Mouse (Mus musculus) CH12.LX (cell line): ENCODE results near the gene Baz2b. TPM values are rescaled to one million over a fixed set of nuclear protein-coding genes. Genes with fewer than 3 reads are reported as not detected.
A peak's percentile ranks its signal among the peaks of the same experiment; 100 is the strongest.

ENCODE experiments used
- DNase-seq: peaks from one replicate; pipeline ENCODE4 v3.0.0-alpha.2; 2013; ENCODE audit errors: extremely low read depth
- H3K27ac ChIP-seq: 2 replicates; pipeline ENCODE4 v1.5.1; 2012; ENCODE audit warnings: low read depth, mild to moderate bottlenecking, control low read depth, moderate library complexity; ENCODE audit not compliant: insufficient read depth
- H3K27me3 ChIP-seq: replicated peaks from 2 replicates; pipeline ENCODE3; 2012; ENCODE audit warnings: inconsistent platforms
- H3K36me3 ChIP-seq, 2 experiments: replicated peaks in 1 of 2; 2 replicates each; pipeline versions ENCODE3 to v1.6.1; 2012; ENCODE audit warnings: inconsistent platforms in 1 of 2, low read length in 1 of 2, mild to moderate bottlenecking in 1 of 2, mixed read lengths in 1 of 2, moderate library complexity in 1 of 2; ENCODE audit not compliant: control insufficient read depth in 1 of 2, insufficient read depth in 1 of 2
- H3K4me1 ChIP-seq, 2 experiments: 2 replicates each; pipeline ENCODE4 v1.6.1; 2012; ENCODE audit warnings: inconsistent platforms in 1 of 2, moderate library complexity in 1 of 2; ENCODE audit not compliant: insufficient read depth in 2 of 2, control insufficient read depth in 1 of 2
- H3K4me2 ChIP-seq: 2 replicates; pipeline ENCODE4 v1.6.1; 2012; ENCODE audit warnings: low read depth, mild to moderate bottlenecking, control low read depth; ENCODE audit not compliant: poor library complexity, insufficient read depth, severe bottlenecking
- H3K4me3 ChIP-seq, 3 experiments: fragments of 150-350 bp in 1 of 3; sonication (generic) in 1 of 3; replicated peaks in 1 of 3; 2 replicates each; pipeline versions ENCODE3 to v1.5.1; 2011 to 2012; ENCODE audit warnings: low read depth in 2 of 3, low read length in 2 of 3, mild to moderate bottlenecking in 2 of 3, moderate library complexity in 2 of 3, control low read depth in 1 of 3, improper control_type of control experiment in 1 of 3, inconsistent platforms in 1 of 3, mixed read lengths in 1 of 3; ENCODE audit not compliant: poor library complexity in 1 of 3
- H3K79me2 ChIP-seq: replicated peaks from 2 replicates; pipeline ENCODE4 v1.6.1; 2012; ENCODE audit warnings: mild to moderate bottlenecking, moderate library complexity; ENCODE audit not compliant: control insufficient read depth, poor library complexity, insufficient read depth, severe bottlenecking; ENCODE audit errors: extremely low read depth
- H3K9ac ChIP-seq: 2 replicates; pipeline ENCODE4 v1.6.1; 2012; ENCODE audit warnings: low read depth, mild to moderate bottlenecking, control low read depth, moderate library complexity; ENCODE audit not compliant: insufficient read depth
- H3K9me3 ChIP-seq: replicated peaks from 2 replicates; pipeline ENCODE3; 2012; ENCODE audit warnings: low read length, inconsistent platforms, mixed read lengths
- BHLHE40 ChIP-seq: IDR thresholded peaks from 2 replicates; pipeline ENCODE4 v1.6.1; 2011; ENCODE audit warnings: mild to moderate bottlenecking, low read depth, low read length, improper control_type of control experiment
- CTCF ChIP-seq, 2 experiments: IDR thresholded peaks in 1 of 2; conservative IDR thresholded peaks in 1 of 2; 2 replicates each; pipeline ENCODE4 v1.5.1; 2011 to 2012; ENCODE audit warnings: low read depth in 2 of 2, low read length in 2 of 2, improper control_type of control experiment in 1 of 2, inconsistent platforms in 1 of 2, mild to moderate bottlenecking in 1 of 2, moderate library complexity in 1 of 2
- E2F4 ChIP-seq: IDR thresholded peaks from 2 replicates; pipeline ENCODE4 v1.6.1; 2011; ENCODE audit warnings: low read depth, low read length, improper control_type of control experiment; ENCODE audit not compliant: insufficient replicate concordance
- ELF1 ChIP-seq: IDR thresholded peaks from 2 replicates; pipeline ENCODE4 v1.6.1; 2014; ENCODE audit warnings: low read depth, mild to moderate bottlenecking, inconsistent platforms, low read length, improper control_type of control experiment
- EP300 ChIP-seq: IDR thresholded peaks from 2 replicates; pipeline ENCODE4 v1.6.1; 2011; ENCODE audit warnings: low read length, improper control_type of control experiment
- HCFC1 ChIP-seq: IDR thresholded peaks from 2 replicates; pipeline ENCODE4 v1.6.1; 2012; ENCODE audit warnings: low read depth, mild to moderate bottlenecking, inconsistent platforms, low read length, improper control_type of control experiment
- IRF4 ChIP-seq: IDR thresholded peaks from 2 replicates; pipeline ENCODE4 v1.6.1; 2014; ENCODE audit warnings: low read depth, mild to moderate bottlenecking, inconsistent platforms, low read length, improper control_type of control experiment
- JUN ChIP-seq: IDR thresholded peaks from 2 replicates; pipeline ENCODE4 v1.6.1; 2011; ENCODE audit warnings: low read depth, mild to moderate bottlenecking, low read length, improper control_type of control experiment, moderate library complexity; ENCODE audit not compliant: insufficient read depth
- JUND ChIP-seq: conservative IDR thresholded peaks from 2 replicates; pipeline ENCODE4 v1.6.1; 2011; ENCODE audit warnings: low read depth, low read length, improper control_type of control experiment
- KAT2A ChIP-seq: IDR thresholded peaks from 2 replicates; pipeline ENCODE4 v1.6.1; 2012; ENCODE audit warnings: low read length, improper control_type of control experiment, inconsistent platforms; ENCODE audit not compliant: insufficient replicate concordance
- MAX ChIP-seq: IDR thresholded peaks from 2 replicates; pipeline ENCODE4 v1.6.1; 2011; ENCODE audit warnings: low read length, improper control_type of control experiment
- MAZ ChIP-seq: IDR thresholded peaks from 2 replicates; pipeline ENCODE4 v1.6.1; 2012; ENCODE audit warnings: low read depth, mild to moderate bottlenecking, inconsistent platforms, low read length, improper control_type of control experiment, moderate library complexity
- MEF2A ChIP-seq: IDR thresholded peaks from 2 replicates; pipeline ENCODE4 v1.6.1; 2014; ENCODE audit warnings: low read depth, mild to moderate bottlenecking, inconsistent platforms, low read length, improper control_type of control experiment, borderline replicate concordance
- MYC ChIP-seq: IDR thresholded peaks from 2 replicates; pipeline ENCODE4 v1.6.1; 2011; ENCODE audit warnings: low read depth, mild to moderate bottlenecking, improper control_type of control experiment, low read length
- NELFE ChIP-seq: IDR thresholded peaks from 2 replicates; pipeline ENCODE4 v1.6.1; 2011; ENCODE audit warnings: low read depth, low read length, improper control_type of control experiment
- RCOR1 ChIP-seq: conservative IDR thresholded peaks from 2 replicates; pipeline ENCODE4 v1.6.1; 2012; ENCODE audit warnings: low read depth, mild to moderate bottlenecking, inconsistent platforms, low read length, improper control_type of control experiment
- SIN3A ChIP-seq: IDR thresholded peaks from 2 replicates; pipeline ENCODE4 v1.6.1; 2012; ENCODE audit warnings: low read length, improper control_type of control experiment, inconsistent platforms
- SMC3 ChIP-seq: IDR thresholded peaks from 2 replicates; pipeline ENCODE4 v1.6.1; 2011; ENCODE audit warnings: low read depth, low read length, improper control_type of control experiment
- TCF12 ChIP-seq: IDR thresholded peaks from 2 replicates; pipeline ENCODE4 v1.6.1; 2014; ENCODE audit warnings: low read depth, mild to moderate bottlenecking, inconsistent platforms, low read length, improper control_type of control experiment
- UBTF ChIP-seq: IDR thresholded peaks from 2 replicates; pipeline ENCODE4 v1.6.1; 2012; ENCODE audit warnings: low read depth, mild to moderate bottlenecking, inconsistent platforms, low read length, improper control_type of control experiment, moderate library complexity
- USF1 ChIP-seq: IDR thresholded peaks from 2 replicates; pipeline ENCODE4 v1.6.1; 2014; ENCODE audit warnings: low read depth, mild to moderate bottlenecking, inconsistent platforms, low read length, improper control_type of control experiment
- USF2 ChIP-seq: conservative IDR thresholded peaks from 2 replicates; pipeline ENCODE4 v1.6.1; 2011; ENCODE audit warnings: low read depth, low read length, improper control_type of control experiment
- ZC3H11A ChIP-seq: IDR thresholded peaks from 2 replicates; pipeline ENCODE4 v1.6.1; 2012; ENCODE audit warnings: low read depth, mild to moderate bottlenecking, inconsistent platforms, low read length, improper control_type of control experiment
- ZKSCAN1 ChIP-seq: IDR thresholded peaks from 2 replicates; pipeline ENCODE4 v1.6.1; 2012; ENCODE audit warnings: low read depth, inconsistent platforms, low read length, improper control_type of control experiment, borderline replicate concordance
- ZMIZ1 ChIP-seq: IDR thresholded peaks from 2 replicates; pipeline ENCODE4 v1.6.1; 2012; ENCODE audit warnings: low read depth, mild to moderate bottlenecking, inconsistent platforms, low read length, improper control_type of control experiment
- ZNF384 ChIP-seq: IDR thresholded peaks from 2 replicates; pipeline ENCODE4 v1.6.1; 2012; ENCODE audit warnings: low read depth, low read length, improper control_type of control experiment, inconsistent platforms
- dilution Hi-C: fragments of 300-500 bp; cut with MboI; formaldehyde crosslinking; loops from 2 replicates; pipeline ENCODE4 v1.14.3; 2020; ENCODE audit warnings: low sequenced_read_pairs; ENCODE audit not compliant: extremely low pct_unique_long_range_greater_than_20kb, extremely low pct_ligation_motif_present
- in situ Hi-C: fragments of 300-500 bp; cut with MboI; formaldehyde crosslinking; loops from 3 replicates; pipeline ENCODE4 v1.14.3; 2019; ENCODE audit warnings: low sequenced_read_pairs, low pct_ligation_motif_present, low pct_unique_long_range_greater_than_20kb, mixed read lengths
- polyA plus RNA-seq: library from polyadenylated mRNA; unstranded; fragments of >175 nt; gene quantifications from 2 replicates; pipeline ENCODE4 v1.2.1, GENCODE M21; 2012; ENCODE audit warnings: low read depth; ENCODE audit not compliant: insufficient read length
- total RNA-seq, 2 experiments: library from RNA; depleted of rRNA; stranded (reverse); fragments of 300-350 nt in 1 of 2; fragments of >200 nt in 1 of 2; gene quantifications; 2 replicates each; pipeline ENCODE4 v1.2.3; 2012 to 2014

The Baz2b gene
- total and polyA plus RNA-seq, 3 experiments, result 17.3 to 36.3 (median 31.9) TPM

DNA sequence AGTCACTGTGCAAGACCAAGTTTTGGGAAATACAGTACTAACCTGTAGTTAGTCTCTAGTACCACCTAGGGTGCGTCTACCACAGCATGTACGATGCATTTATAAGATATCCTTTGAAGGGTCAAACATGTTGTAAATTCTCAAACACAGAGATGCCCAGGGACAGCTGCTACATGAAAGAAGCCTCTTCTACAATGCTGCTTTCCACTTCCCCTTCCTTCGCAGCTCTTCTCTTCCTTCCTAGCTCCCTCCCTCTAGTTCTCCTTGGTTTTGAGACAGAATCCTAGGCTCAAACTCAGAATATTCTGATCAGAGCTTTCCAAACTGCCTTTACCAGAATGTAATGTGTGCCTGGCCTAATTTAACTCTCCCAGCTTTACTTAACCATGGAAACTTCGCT is 159.8 kb downstream of the Baz2b start:
- dilution Hi-C loops (no loop called here), in situ Hi-C loops (no loop called here)
- H3K36me3 ChIP-seq, result no peaks in the 10 kb centered on the region
- H3K27me3 ChIP-seq, result no peaks in the 10 kb centered on the region
- H3K9ac ChIP-seq, result no peak overlapping the region
- TF ChIP-seq JUND, result no peak
- no peak for TF ChIP-seq RCOR1
- no peak for TF ChIP-seq UBTF
- TF ChIP-seq MAZ, result no peak
- H3K4me2 ChIP-seq, result no peak overlapping the region
- H3K4me3 ChIP-seq, result no peak overlapping the region
- DNase-seq, result no peak
- peaks cover 15 to 62% of the 10 kb centered on the region in 2 experiments for H3K4me1 ChIP-seq
- H3K27ac ChIP-seq, result no peak overlapping the region
- no peaks in the 10 kb centered on the region for H3K9me3 ChIP-seq
- H3K79me2 ChIP-seq, result no peaks in the 10 kb centered on the region; the same call in 1 of the 2 replicates

DNA sequence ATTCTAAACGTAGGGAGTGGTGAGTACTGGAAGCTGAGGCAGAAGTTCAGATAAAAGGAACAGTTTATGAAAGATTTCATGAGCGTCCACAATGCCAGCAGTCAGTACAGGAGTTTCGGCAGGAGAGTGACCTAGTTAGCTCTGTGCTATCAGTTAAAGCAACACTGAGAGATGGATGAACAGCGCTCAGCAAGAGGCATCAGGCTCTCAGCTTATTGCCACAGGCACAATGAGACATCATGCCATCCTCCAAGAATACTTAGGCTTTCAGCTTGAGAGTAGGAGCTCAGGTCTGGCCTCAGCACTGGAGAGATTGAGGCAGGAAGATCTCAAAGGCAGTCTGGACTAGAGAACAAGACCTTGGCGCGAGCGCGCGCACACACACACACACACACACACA is 160.3 kb downstream of the Baz2b start:
- Histone ChIP-seq H3K4me1 (peaks cover 15 to 59% of the 10 kb centered on the region in 2 experiments), H3K9me3 (no peaks in the 10 kb centered on the region), H3K27me3 (no peaks in the 10 kb centered on the region)
- dilution Hi-C loops, result no loop called here
- DNase-seq, result no peak
- TF ChIP-seq ZC3H11A (no peak), BHLHE40 (no peak), ZNF384 (no peak), USF1 (no peak), SMC3 (no peak), E2F4 (no peak), ZMIZ1 (no peak), CTCF (conservative IDR thresholded peaks at IDR 0.05 in 1 of 2, IDR thresholded peaks at IDR 0.05 in 1 of 2; ENCODE audit: low read depth in 2 of 2, low read length in 2 of 2) (no peak)
- TF ChIP-seq, all 38 proteins: peak for 0
- Histone ChIP-seq H3K9ac (no peak overlapping the region), H3K27ac (no peak overlapping the region), H3K36me3 (no peaks in the 10 kb centered on the region), H3K79me2 (no peaks in the 10 kb centered on the region; the same call in 1 of the 2 replicates), H3K4me3 (no peak overlapping the region), H3K4me2 (no peak overlapping the region)
- in situ Hi-C loops, result no loop called here

- Histone ChIP-seq H3K27ac (no peak overlapping the region), H3K9me3 (no peaks in the 10 kb centered on the region), H3K4me1 (peaks cover 7 to 34% of the 10 kb centered on the region in 2 experiments), H3K79me2 (no peaks in the 10 kb centered on the region; the same call in 1 of the 2 replicates), H3K27me3 (no peaks in the 10 kb centered on the region), H3K9ac (no peak overlapping the region), H3K4me2 (peak overlapping the region; percentile 36), H3K4me3 (no peak overlapping the region), H3K36me3 (peaks cover 0 to 8% of the 10 kb centered on the region in 2 experiments)
- in situ Hi-C loops, result no loop called here
- peak; percentile 46 for DNase-seq
- dilution Hi-C loops, result no loop called here
- TF ChIP-seq ZNF384, result peak; percentile 85
- no peak for TF ChIP-seq USF1
- TF ChIP-seq JUN, result no peak
- no peak for TF ChIP-seq ZMIZ1
- TF ChIP-seq MAX, result no peak
- TF ChIP-seq HCFC1, result no peak
- TF ChIP-seq E2F4, result no peak
- TF ChIP-seq MYC, result peak; percentile 53; the same call in 1 of the 2 replicates
- no peak for TF ChIP-seq ZKSCAN1
- TF ChIP-seq USF2, result no peak
- TF ChIP-seq TCF12, result 0 out of 2 replicates have a peak, but pooled peaks have one; percentile 47
- no peak for TF ChIP-seq SIN3A
- TF ChIP-seq EP300, result peak; percentile 94
- TF ChIP-seq MAZ, result no peak
- no peak for TF ChIP-seq KAT2A
- TF ChIP-seq JUND, result no peak
- peak; percentile 48; the same call in 1 of the 2 replicates for TF ChIP-seq MEF2A
- TF ChIP-seq RCOR1, result no peak; the same call in 1 of the 2 replicates
- peak; percentile 91 for TF ChIP-seq IRF4
- TF ChIP-seq ELF1, result peak; percentile 64
- no peak for TF ChIP-seq NELFE
These were observed 163.6 kb downstream of the Baz2b start for GRCm38 (mm10) chr2:60045995-60046394.
